Mouse (Mus musculus) limb, embryonic 14.5 days (tissue): Measurements from ENCODE around the gene Olfr1026. TPM values are rescaled to one million over a fixed set of nuclear protein-coding genes. Genes with fewer than 3 reads are reported as not detected.

Experiments used
- ATAC-seq: fragments of 200-750 bp; cut with Nextera tagmentation; 2 replicates; pipeline ENCODE4 v1.8.0; 2017; ENCODE audit warnings: low read depth, moderate number of reproducible peaks, moderate TSS enrichment; ENCODE audit not compliant: low FRiP score
- DNase-seq: peaks from one replicate; pipeline ENCODE4 v3.0.0-alpha.2; 2015; ENCODE audit warnings: low spot score
- H3K27ac ChIP-seq: fragments of 300-500 bp; sonication (generic); replicated peaks from 2 replicates; pipeline ENCODE4 v1.5.1; 2014; ENCODE audit warnings: low read depth, mild to moderate bottlenecking, low read length, moderate library complexity, mixed read lengths
- H3K27me3 ChIP-seq: fragments of 300-500 bp; sonication (generic); 2 replicates; pipeline ENCODE4 v1.6.1; 2014; ENCODE audit warnings: low read length, mixed read lengths; ENCODE audit not compliant: control insufficient read depth, insufficient read depth
- H3K36me3 ChIP-seq: fragments of 300-500 bp; sonication (generic); 2 replicates; pipeline ENCODE4 v1.6.1; 2014; ENCODE audit warnings: mild to moderate bottlenecking, low read length, moderate library complexity, mixed read lengths; ENCODE audit not compliant: control insufficient read depth, insufficient read depth
- H3K4me1 ChIP-seq: fragments of 300-500 bp; sonication (generic); 2 replicates; pipeline ENCODE4 v1.6.1; 2014; ENCODE audit warnings: antibody characterized with exemption, low read length, mixed read lengths; ENCODE audit not compliant: control insufficient read depth, insufficient read depth
- H3K4me2 ChIP-seq: fragments of 300-500 bp; sonication (generic); replicated peaks from 2 replicates; pipeline ENCODE4 v1.6.1; 2014; ENCODE audit warnings: low read depth, mild to moderate bottlenecking, low read length, moderate library complexity; ENCODE audit not compliant: severe bottlenecking
- H3K4me3 ChIP-seq: fragments of 300-500 bp; sonication (generic); replicated peaks from 2 replicates; pipeline ENCODE4 v1.5.1; 2014; ENCODE audit warnings: low read length
- H3K9ac ChIP-seq: fragments of 300-500 bp; sonication (generic); 2 replicates; pipeline ENCODE4 v1.6.1; 2014; ENCODE audit warnings: mild to moderate bottlenecking, low read depth, low read length, moderate library complexity; ENCODE audit not compliant: severe bottlenecking
- H3K9me3 ChIP-seq: fragments of 300-500 bp; sonication (generic); 2 replicates; pipeline ENCODE4 v1.6.1; 2016; ENCODE audit warnings: low read length; ENCODE audit not compliant: control insufficient read depth
- POLR2A ChIP-seq: fragments of 200-500 bp; IDR thresholded peaks from 2 replicates; pipeline ENCODE4 v1.8.0; 2012; ENCODE audit warnings: inconsistent platforms, mild to moderate bottlenecking, moderate library complexity, borderline replicate concordance; ENCODE audit not compliant: insufficient read depth, insufficient read length; ENCODE audit errors: extremely low read depth
- WGBS: fragments of 180-500 bp; shearing (Covaris S2); extraction: QIAGEN DNeasy Blood & Tissue Kit; methylation state at CpG from one replicate; pipeline ENCODE4 v1.1.7; 2014; 5-methylcytosine and 5-hydroxymethylcytosine counted together
- polyA plus RNA-seq, 2 experiments: library from polyadenylated mRNA; depleted of rRNA in 1 of 2; stranded (reverse) in 1 of 2; unstranded in 1 of 2; fragments of >200 nt; fragmentation: Nextera tagmentation in 1 of 2; extraction: Ambion mirVana in 1 of 2; gene quantifications; 2 replicates each; pipeline versions ENCODE4 v1.2.1 to v1.2.3; 2012 to 2014

The Olfr1026 gene
- polyA plus RNA-seq, 2 experiments, result not detected

- H3K27ac ChIP-seq, result no peak within 1 kb of the TSS
- H3K9me3 ChIP-seq, result no peaks in the 10 kb centered on the region
- no peaks in the 10 kb centered on the region for H3K4me1 ChIP-seq
- no peaks in the 10 kb centered on the region for H3K27me3 ChIP-seq
- TF ChIP-seq POLR2A, result no peak
- H3K4me3 ChIP-seq, result no peak within 1 kb of the TSS
- no peak for ATAC-seq
- WGBS, result 72% methylated on average over 1 of the region's 1 CpGs
- DNase-seq, result no peak
- no peak within 1 kb of the TSS for H3K4me2 ChIP-seq
- no peaks in the 10 kb centered on the region for H3K36me3 ChIP-seq
- H3K9ac ChIP-seq, result no peak within 1 kb of the TSS
Observed at GRCm38 (mm10) chr2:85950137-85950536, 28.8 kb downstream of the Olfr1026 start, which contains the start of gene Olfr1028. Olfr1028 (plus strand) TSS chr2:85950437.

- H3K4me1 ChIP-seq, result no peaks in the 10 kb centered on the region
- WGBS, result 89% methylated on average over 2 of the region's 2 CpGs
- no peak within 1 kb of the TSS for H3K4me2 ChIP-seq
- H3K4me3 ChIP-seq, result no peak within 1 kb of the TSS
- H3K27me3 ChIP-seq, result no peaks in the 10 kb centered on the region
- no peak within 1 kb of the TSS for H3K27ac ChIP-seq
- H3K9ac ChIP-seq, result no peak within 1 kb of the TSS
- DNase-seq, result no peak
- TF ChIP-seq POLR2A, result no peak
- ATAC-seq, result no peak
- H3K9me3 ChIP-seq, result no peaks in the 10 kb centered on the region
- no peaks in the 10 kb centered on the region for H3K36me3 ChIP-seq
Observed at GRCm38 (mm10) chr2:85973595-85973994, 52.2 kb downstream of the Olfr1026 start, which contains the start of gene Olfr1029. Olfr1029 (plus strand) TSS chr2:85973895.

Other genes with a start within 250 kb of the Olfr1026 start
- gene Olfr1006, start 242.8 kb upstream of the Olfr1026 start, polyA plus RNA-seq (2012; rRNA removed), result not detected in 2 replicates
- not detected in 2 replicates for gene Olfr1006, start 242.8 kb upstream of the Olfr1026 start, polyA plus RNA-seq (2014; fragmentation: Nextera tagmentation; extraction: Ambion mirVana)
- gene Olfr1008, start 232.1 kb upstream of the Olfr1026 start, polyA plus RNA-seq (2012; rRNA removed), result not detected in 2 replicates
- gene Olfr1008, start 232.1 kb upstream of the Olfr1026 start, polyA plus RNA-seq (2014; fragmentation: Nextera tagmentation; extraction: Ambion mirVana), result not detected in 2 replicates
- not detected in 2 replicates for gene Olfr1009, start 206.1 kb upstream of the Olfr1026 start, polyA plus RNA-seq (2012; rRNA removed)
- not detected in 2 replicates for gene Olfr1009, start 206.1 kb upstream of the Olfr1026 start, polyA plus RNA-seq (2014; fragmentation: Nextera tagmentation; extraction: Ambion mirVana)
- gene Olfr1012, start 158.8 kb upstream of the Olfr1026 start, polyA plus RNA-seq (2012; rRNA removed), result not detected in 2 replicates
- gene Olfr1012, start 158.8 kb upstream of the Olfr1026 start, polyA plus RNA-seq (2014; fragmentation: Nextera tagmentation; extraction: Ambion mirVana), result not detected in 2 replicates
- not detected in 2 replicates for gene Olfr1013, start 154.5 kb upstream of the Olfr1026 start, polyA plus RNA-seq (2012; rRNA removed)
- not detected in 2 replicates for gene Olfr1013, start 154.5 kb upstream of the Olfr1026 start, polyA plus RNA-seq (2014; fragmentation: Nextera tagmentation; extraction: Ambion mirVana)
- gene Olfr1014, start 148.8 kb upstream of the Olfr1026 start, polyA plus RNA-seq (2012; rRNA removed), result not detected in 2 replicates
- not detected in 2 replicates for gene Olfr1014, start 148.8 kb upstream of the Olfr1026 start, polyA plus RNA-seq (2014; fragmentation: Nextera tagmentation; extraction: Ambion mirVana)
- gene Olfr1015, start 139.5 kb upstream of the Olfr1026 start, polyA plus RNA-seq (2012; rRNA removed), result not detected in 2 replicates
- not detected in 2 replicates for gene Olfr1015, start 139.5 kb upstream of the Olfr1026 start, polyA plus RNA-seq (2014; fragmentation: Nextera tagmentation; extraction: Ambion mirVana)
- gene Olfr1016, start 119.0 kb upstream of the Olfr1026 start, polyA plus RNA-seq (2012; rRNA removed), result not detected in 2 replicates
- not detected in 2 replicates for gene Olfr1016, start 119.0 kb upstream of the Olfr1026 start, polyA plus RNA-seq (2014; fragmentation: Nextera tagmentation; extraction: Ambion mirVana)
- not detected in 2 replicates for gene Olfr1018, start 103.1 kb upstream of the Olfr1026 start, polyA plus RNA-seq (2012; rRNA removed)
- gene Olfr1018, start 103.1 kb upstream of the Olfr1026 start, polyA plus RNA-seq (2014; fragmentation: Nextera tagmentation; extraction: Ambion mirVana), result not detected in 2 replicates
- not detected in 2 replicates for gene Olfr1019, start 76.1 kb upstream of the Olfr1026 start, polyA plus RNA-seq (2012; rRNA removed)
- not detected in 2 replicates for gene Olfr1019, start 76.1 kb upstream of the Olfr1026 start, polyA plus RNA-seq (2014; fragmentation: Nextera tagmentation; extraction: Ambion mirVana)
- not detected in 2 replicates for gene Olfr1020, start 74.5 kb upstream of the Olfr1026 start, polyA plus RNA-seq (2012; rRNA removed)
- not detected in 2 replicates for gene Olfr1020, start 74.5 kb upstream of the Olfr1026 start, polyA plus RNA-seq (2014; fragmentation: Nextera tagmentation; extraction: Ambion mirVana)
- not detected in 2 replicates for gene Olfr1022, start 53.0 kb upstream of the Olfr1026 start, polyA plus RNA-seq (2012; rRNA removed)
- gene Olfr1022, start 53.0 kb upstream of the Olfr1026 start, polyA plus RNA-seq (2014; fragmentation: Nextera tagmentation; extraction: Ambion mirVana), result not detected in 2 replicates
- gene Olfr1023, start 35.9 kb upstream of the Olfr1026 start, polyA plus RNA-seq (2012; rRNA removed), result not detected in 2 replicates
- gene Olfr1023, start 35.9 kb upstream of the Olfr1026 start, polyA plus RNA-seq (2014; fragmentation: Nextera tagmentation; extraction: Ambion mirVana), result not detected in 2 replicates
- gene Olfr1024, start 16.5 kb upstream of the Olfr1026 start, polyA plus RNA-seq (2012; rRNA removed), result not detected in 2 replicates
- gene Olfr1024, start 16.5 kb upstream of the Olfr1026 start, polyA plus RNA-seq (2014; fragmentation: Nextera tagmentation; extraction: Ambion mirVana), result not detected in 2 replicates
- not detected in 2 replicates for gene Olfr1025-ps1, start 6.4 kb upstream of the Olfr1026 start, polyA plus RNA-seq (2012; rRNA removed)
- not detected in 2 replicates for gene Olfr1025-ps1, start 6.4 kb upstream of the Olfr1026 start, polyA plus RNA-seq (2014; fragmentation: Nextera tagmentation; extraction: Ambion mirVana)
- gene Olfr1028, start 28.9 kb downstream of the Olfr1026 start, polyA plus RNA-seq (2012; rRNA removed), result 0.01 TPM in 1 of 2 replicates, not detected in the other
- gene Olfr1028, start 28.9 kb downstream of the Olfr1026 start, polyA plus RNA-seq (2014; fragmentation: Nextera tagmentation; extraction: Ambion mirVana), result not detected in 2 replicates
- gene Olfr1029, start 52.3 kb downstream of the Olfr1026 start, polyA plus RNA-seq (2012; rRNA removed), result not detected in 2 replicates
- gene Olfr1029, start 52.3 kb downstream of the Olfr1026 start, polyA plus RNA-seq (2014; fragmentation: Nextera tagmentation; extraction: Ambion mirVana), result not detected in 2 replicates
- gene Olfr1030, start 57.7 kb downstream of the Olfr1026 start, polyA plus RNA-seq (2012; rRNA removed), result not detected in 2 replicates
- not detected in 2 replicates for gene Olfr1030, start 57.7 kb downstream of the Olfr1026 start, polyA plus RNA-seq (2014; fragmentation: Nextera tagmentation; extraction: Ambion mirVana)
- not detected in 2 replicates for gene Olfr1031, start 68.7 kb downstream of the Olfr1026 start, polyA plus RNA-seq (2012; rRNA removed)
- gene Olfr1031, start 68.7 kb downstream of the Olfr1026 start, polyA plus RNA-seq (2014; fragmentation: Nextera tagmentation; extraction: Ambion mirVana), result not detected in 2 replicates
- gene Olfr1032, start 84.0 kb downstream of the Olfr1026 start, polyA plus RNA-seq (2012; rRNA removed), result not detected in 2 replicates
- not detected in 2 replicates for gene Olfr1032, start 84.0 kb downstream of the Olfr1026 start, polyA plus RNA-seq (2014; fragmentation: Nextera tagmentation; extraction: Ambion mirVana)
- gene Olfr1033, start 99.1 kb downstream of the Olfr1026 start, polyA plus RNA-seq (2012; rRNA removed), result 0.67 and 0.73 TPM in 2 replicates
- gene Olfr1033, start 99.1 kb downstream of the Olfr1026 start, polyA plus RNA-seq (2014; fragmentation: Nextera tagmentation; extraction: Ambion mirVana), result 0.39 and 1.1 TPM in 2 replicates
- gene Olfr1034, start 124.3 kb downstream of the Olfr1026 start, polyA plus RNA-seq (2012; rRNA removed), result 0.12 and 0.13 TPM in 2 replicates
- gene Olfr1034, start 124.3 kb downstream of the Olfr1026 start, polyA plus RNA-seq (2014; fragmentation: Nextera tagmentation; extraction: Ambion mirVana), result not detected in 2 replicates
- not detected in 2 replicates for gene Olfr1036, start 152.4 kb downstream of the Olfr1026 start, polyA plus RNA-seq (2012; rRNA removed)
- not detected in 2 replicates for gene Olfr1036, start 152.4 kb downstream of the Olfr1026 start, polyA plus RNA-seq (2014; fragmentation: Nextera tagmentation; extraction: Ambion mirVana)
- gene Olfr1037, start 165.8 kb downstream of the Olfr1026 start, polyA plus RNA-seq (2012; rRNA removed), result not detected in 2 replicates
- not detected in 2 replicates for gene Olfr1037, start 165.8 kb downstream of the Olfr1026 start, polyA plus RNA-seq (2014; fragmentation: Nextera tagmentation; extraction: Ambion mirVana)
- not detected in 2 replicates for gene Olfr1039, start 214.4 kb downstream of the Olfr1026 start, polyA plus RNA-seq (2012; rRNA removed)
- not detected in 2 replicates for gene Olfr1039, start 214.4 kb downstream of the Olfr1026 start, polyA plus RNA-seq (2014; fragmentation: Nextera tagmentation; extraction: Ambion mirVana)
- gene Olfr1040, start 225.2 kb downstream of the Olfr1026 start, polyA plus RNA-seq (2012; rRNA removed), result not detected in 2 replicates
- not detected in 2 replicates for gene Olfr1040, start 225.2 kb downstream of the Olfr1026 start, polyA plus RNA-seq (2014; fragmentation: Nextera tagmentation; extraction: Ambion mirVana)
- not detected in 2 replicates for gene Olfr1042, start 240.3 kb downstream of the Olfr1026 start, polyA plus RNA-seq (2012; rRNA removed)
- gene Olfr1042, start 240.3 kb downstream of the Olfr1026 start, polyA plus RNA-seq (2014; fragmentation: Nextera tagmentation; extraction: Ambion mirVana), result not detected in 2 replicates
- not detected in 2 replicates for gene Olfr1043, start 246.0 kb downstream of the Olfr1026 start, polyA plus RNA-seq (2012; rRNA removed)
- gene Olfr1043, start 246.0 kb downstream of the Olfr1026 start, polyA plus RNA-seq (2014; fragmentation: Nextera tagmentation; extraction: Ambion mirVana), result not detected in 2 replicates